Mouse (Mus musculus) midbrain, embryonic 11.5 days (tissue): ENCODE results near the gene Vasp. TPM values are rescaled to one million over a fixed set of nuclear protein-coding genes. Genes with fewer than 3 reads are reported as not detected.

ENCODE experiments used
- ATAC-seq: fragments of 200-750 bp; cut with Nextera tagmentation; 2 replicates; pipeline ENCODE4 v1.8.0; 2017; ENCODE audit warnings: moderate TSS enrichment, moderate library complexity; ENCODE audit not compliant: low FRiP score
- DNase-seq: peaks from one replicate; pipeline ENCODE4 v3.0.0; 2015; ENCODE audit warnings: low spot score; ENCODE audit errors: missing footprints
- H3K27ac ChIP-seq: fragments of 300-500 bp; sonication (generic); 2 replicates; pipeline ENCODE4 v1.5.1; 2014; ENCODE audit warnings: low read depth, low read length
- H3K27me3 ChIP-seq: fragments of 300-500 bp; sonication (generic); 2 replicates; pipeline ENCODE4 v1.6.1; 2014; ENCODE audit warnings: mild to moderate bottlenecking, low read length, moderate library complexity, mixed read lengths; ENCODE audit not compliant: control insufficient read depth, insufficient read depth
- H3K36me3 ChIP-seq: fragments of 300-500 bp; sonication (generic); 2 replicates; pipeline ENCODE4 v1.6.1; 2014; ENCODE audit warnings: mild to moderate bottlenecking, low read length, moderate library complexity, mixed read lengths; ENCODE audit not compliant: control insufficient read depth, insufficient read depth
- H3K4me1 ChIP-seq: fragments of 300-500 bp; sonication (generic); 2 replicates; pipeline ENCODE4 v1.6.1; 2014; ENCODE audit warnings: low read length; ENCODE audit not compliant: control insufficient read depth, insufficient read depth
- H3K4me2 ChIP-seq: fragments of 300-500 bp; sonication (generic); 2 replicates; pipeline ENCODE4 v1.6.1; 2014; ENCODE audit warnings: mild to moderate bottlenecking, moderate library complexity
- H3K4me3 ChIP-seq: fragments of 300-500 bp; sonication (generic); 2 replicates; pipeline ENCODE4 v1.5.1; 2014; ENCODE audit warnings: low read depth, low read length
- H3K9ac ChIP-seq: fragments of 300-500 bp; sonication (generic); 2 replicates; pipeline ENCODE4 v1.6.1; 2014; ENCODE audit warnings: low read length
- H3K9me3 ChIP-seq: fragments of 300-500 bp; sonication (generic); 2 replicates; pipeline ENCODE4 v1.6.1; 2016; ENCODE audit warnings: low read length; ENCODE audit not compliant: control insufficient read depth
- WGBS: fragments of 180-500 bp; shearing (Covaris S2); extraction: QIAGEN DNeasy Blood & Tissue Kit; methylation state at CpG from one replicate; pipeline ENCODE4 v1.1.7; 2014; 5-methylcytosine and 5-hydroxymethylcytosine counted together
- polyA plus RNA-seq: library from polyadenylated mRNA; unstranded; fragments of >200 nt; fragmentation: Nextera tagmentation; extraction: Ambion mirVana; gene quantifications from 2 replicates; pipeline ENCODE4 v1.2.1, GENCODE M21; 2014

Gene Vasp
- polyA plus RNA-seq, 1 experiment from 2014 or later, result 46.0 TPM

DNA sequence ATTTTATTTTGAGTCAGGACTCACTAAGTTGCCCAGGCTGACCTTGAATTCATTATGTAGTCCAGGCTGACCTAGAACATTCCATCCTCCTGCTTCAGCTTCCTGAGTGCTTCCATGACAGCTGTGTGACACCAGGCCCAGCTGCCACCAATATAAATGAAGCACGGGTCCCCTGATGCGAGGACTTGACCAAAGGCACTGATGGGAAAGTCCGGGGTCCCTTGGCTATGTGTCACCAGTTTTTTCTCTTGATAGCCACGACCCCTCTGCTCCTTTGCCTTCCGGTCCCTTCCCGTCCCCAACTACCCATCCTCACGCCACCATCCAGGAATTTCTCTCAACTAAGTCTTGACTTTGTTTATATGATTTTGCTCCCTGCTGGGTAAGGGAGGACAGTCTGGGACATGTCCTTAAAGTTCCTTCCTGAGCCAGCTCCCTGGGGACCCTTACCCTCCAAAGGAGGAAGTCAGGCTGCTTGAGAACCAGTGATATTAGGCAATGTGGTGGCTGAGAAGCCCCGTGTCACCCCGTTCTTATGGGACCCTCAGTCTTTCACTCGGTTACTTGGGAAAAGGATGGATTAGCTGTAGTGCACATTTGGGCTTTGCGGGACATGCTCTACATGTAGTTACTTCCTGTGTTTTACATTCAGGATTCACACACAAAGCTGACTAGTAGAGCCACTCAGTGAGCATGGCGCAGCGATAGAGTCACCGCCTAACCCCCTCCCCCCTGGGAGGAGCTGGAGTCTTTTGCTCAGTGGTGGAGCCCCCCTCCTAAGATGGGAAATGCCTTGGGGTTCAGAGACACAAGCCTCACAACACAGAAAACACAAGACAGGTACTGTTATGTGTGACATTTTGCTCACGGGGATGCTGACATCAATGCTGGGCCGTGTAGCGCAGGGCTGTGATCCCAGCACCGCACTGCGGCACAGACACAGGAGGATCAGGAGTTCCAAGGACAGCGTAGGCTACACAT is 44.5 kb downstream of the Vasp start:
- no peaks in the 10 kb centered on the region for H3K27me3 ChIP-seq
- peak overlapping the region; percentile 45 for H3K27ac ChIP-seq
- H3K4me2 ChIP-seq, result peak overlapping the region; percentile 78
- peaks cover 15% of the 10 kb centered on the region for H3K4me1 ChIP-seq
- WGBS, result 21% methylated on average over 20 of the region's 20 CpGs
- ATAC-seq (peak; percentile 40), DNase-seq (peak; percentile 91)
- no peaks in the 10 kb centered on the region for H3K36me3 ChIP-seq
- peak overlapping the region; percentile 60 for H3K9ac ChIP-seq
- peak overlapping the region; percentile 60 for H3K4me3 ChIP-seq
- no peaks in the 10 kb centered on the region for H3K9me3 ChIP-seq

DNA sequence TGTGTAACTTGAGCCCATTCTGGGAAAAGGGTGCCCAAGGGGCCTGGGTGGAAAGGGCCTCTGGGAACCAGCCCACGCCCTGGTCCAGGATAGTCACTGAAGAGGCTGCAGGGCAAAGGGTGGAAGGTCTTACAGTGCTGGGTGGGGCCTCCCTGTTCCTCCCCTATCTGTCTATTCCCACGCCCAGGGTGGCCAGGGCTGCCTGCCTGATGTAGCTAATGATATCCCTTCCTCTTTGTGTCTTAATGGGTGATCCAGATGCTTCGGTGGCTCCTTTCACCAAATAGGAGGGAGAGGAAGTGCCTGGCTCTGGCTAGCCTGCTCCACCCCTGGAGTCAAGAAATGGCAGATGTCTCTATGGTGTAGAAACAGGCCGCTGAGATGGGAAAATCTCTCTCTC is 46.7 kb downstream of the Vasp start:
- Histone ChIP-seq H3K4me1 (peaks cover 15% of the 10 kb centered on the region), H3K4me3 (no peak overlapping the region), H3K27ac (no peak overlapping the region), H3K27me3 (no peaks in the 10 kb centered on the region), H3K9me3 (no peaks in the 10 kb centered on the region), H3K4me2 (no peak overlapping the region), H3K9ac (no peak overlapping the region), H3K36me3 (no peaks in the 10 kb centered on the region)
- DNase-seq (no peak), ATAC-seq (no peak)
- 78% methylated on average over 4 of the region's 4 CpGs for whole genome bisulfite sequencing

DNA sequence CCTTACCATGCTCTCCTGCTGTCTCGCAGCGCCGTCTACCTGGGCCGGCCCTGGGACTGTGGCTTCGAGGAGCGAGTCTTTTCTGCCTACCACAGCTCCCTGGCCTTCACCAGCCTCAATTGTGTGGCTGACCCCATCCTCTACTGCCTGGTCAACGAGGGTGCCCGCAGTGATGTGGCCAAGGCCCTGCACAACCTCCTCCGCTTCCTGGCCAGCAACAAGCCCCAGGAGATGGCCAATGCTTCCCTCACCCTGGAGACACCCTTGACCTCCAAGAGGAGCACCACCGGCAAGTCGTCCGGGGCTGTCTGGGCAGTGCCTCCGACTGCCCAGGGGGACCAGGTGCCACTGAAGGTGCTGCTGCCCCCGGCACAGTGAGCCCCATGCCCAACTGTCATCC is 48.7 kb downstream of the Vasp start:
- 89% methylated on average over 14 of the region's 14 CpGs for WGBS
- no peaks in the 10 kb centered on the region for H3K36me3 ChIP-seq
- DNase-seq (no peak), ATAC-seq (no peak)
- H3K4me2 ChIP-seq, result no peak overlapping the region
- H3K27ac ChIP-seq, result no peak overlapping the region
- H3K9ac ChIP-seq, result no peak overlapping the region
- H3K4me1 ChIP-seq, result peaks cover 9% of the 10 kb centered on the region
- H3K27me3 ChIP-seq, result no peaks in the 10 kb centered on the region
- no peaks in the 10 kb centered on the region for H3K9me3 ChIP-seq
- H3K4me3 ChIP-seq, result no peak overlapping the region

DNA sequence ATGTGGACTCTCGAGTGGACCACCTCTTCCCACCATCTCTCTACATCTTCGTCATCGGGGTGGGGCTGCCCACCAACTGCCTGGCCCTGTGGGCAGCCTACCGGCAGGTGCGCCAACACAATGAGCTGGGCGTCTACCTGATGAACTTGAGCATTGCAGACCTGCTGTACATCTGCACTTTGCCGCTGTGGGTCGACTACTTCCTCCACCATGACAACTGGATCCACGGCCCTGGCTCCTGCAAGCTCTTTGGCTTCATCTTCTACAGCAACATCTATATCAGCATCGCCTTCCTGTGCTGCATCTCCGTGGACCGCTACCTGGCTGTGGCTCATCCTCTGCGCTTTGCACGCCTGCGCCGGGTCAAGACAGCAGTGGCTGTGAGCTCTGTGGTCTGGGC is 49.4 kb downstream of the Vasp start:
- ATAC-seq, result no peak
- DNase-seq, result no peak
- no peaks in the 10 kb centered on the region for H3K9me3 ChIP-seq
- H3K27ac ChIP-seq, result no peak overlapping the region
- 91% methylated on average over 16 of the region's 16 CpGs for WGBS
- no peak overlapping the region for H3K4me2 ChIP-seq
- H3K36me3 ChIP-seq, result no peaks in the 10 kb centered on the region
- no peak overlapping the region for H3K9ac ChIP-seq
- H3K27me3 ChIP-seq, result no peaks in the 10 kb centered on the region
- peaks cover 6% of the 10 kb centered on the region for H3K4me1 ChIP-seq
- no peak overlapping the region for H3K4me3 ChIP-seq

DNA sequence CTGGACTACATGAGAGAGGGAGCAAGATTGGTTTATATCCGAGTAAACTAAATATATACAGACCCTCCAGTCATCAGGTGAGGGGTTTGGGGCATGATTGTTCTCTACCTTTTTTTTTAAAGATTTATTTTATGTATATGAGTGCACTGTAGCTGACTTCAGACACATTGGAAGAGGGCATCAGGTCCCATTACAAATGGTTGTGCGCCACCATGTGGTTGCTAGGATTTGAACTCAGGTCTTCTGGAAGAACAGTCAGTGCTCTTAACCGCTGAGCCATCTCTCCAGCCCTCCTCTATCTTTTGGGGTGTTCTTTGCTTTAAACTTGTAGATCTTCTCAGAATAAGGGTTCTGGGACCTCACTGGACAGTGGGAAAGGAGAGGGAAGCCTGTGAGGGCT is 51.6 kb downstream of the Vasp start:
- Histone ChIP-seq H3K4me1 (no peaks in the 10 kb centered on the region), H3K4me3 (no peak overlapping the region), H3K36me3 (no peaks in the 10 kb centered on the region), H3K9me3 (no peaks in the 10 kb centered on the region), H3K27ac (no peak overlapping the region), H3K27me3 (no peaks in the 10 kb centered on the region), H3K9ac (no peak overlapping the region), H3K4me2 (no peak overlapping the region)
- 72% methylated on average over 3 of the region's 3 CpGs for WGBS
- ATAC-seq (no peak), DNase-seq (no peak)

DNA sequence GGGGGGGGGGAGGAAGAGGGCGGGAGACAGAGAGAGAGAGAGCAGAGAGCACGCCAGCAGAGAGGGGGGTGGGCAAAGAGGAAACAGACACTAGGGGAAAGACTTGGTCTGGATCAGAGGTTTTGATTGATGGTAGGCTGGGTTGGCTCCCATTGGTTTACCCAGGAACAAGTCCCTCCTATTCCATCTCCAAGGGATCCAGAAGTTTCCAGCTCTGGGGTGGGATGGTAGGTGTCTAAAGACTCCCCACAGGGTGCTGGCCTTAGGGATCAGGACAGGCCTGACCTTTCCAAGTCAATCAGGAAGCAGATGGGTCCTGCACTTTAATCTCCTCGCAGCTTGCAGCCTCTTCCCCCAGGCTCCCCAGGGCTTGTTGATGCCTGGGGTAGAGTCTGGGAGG is 53.7 kb downstream of the Vasp start:
- Histone ChIP-seq H3K9me3 (no peaks in the 10 kb centered on the region), H3K36me3 (no peaks in the 10 kb centered on the region), H3K4me2 (no peak overlapping the region), H3K4me3 (no peak overlapping the region), H3K9ac (no peak overlapping the region), H3K27me3 (no peaks in the 10 kb centered on the region; the same call in 1 of the 2 replicates), H3K27ac (no peak overlapping the region), H3K4me1 (no peaks in the 10 kb centered on the region; the same call in 1 of the 2 replicates)
- DNase-seq, result no peak
- WGBS, result 27% methylated on average over 2 of the region's 3 CpGs
- ATAC-seq, result no peak

DNA sequence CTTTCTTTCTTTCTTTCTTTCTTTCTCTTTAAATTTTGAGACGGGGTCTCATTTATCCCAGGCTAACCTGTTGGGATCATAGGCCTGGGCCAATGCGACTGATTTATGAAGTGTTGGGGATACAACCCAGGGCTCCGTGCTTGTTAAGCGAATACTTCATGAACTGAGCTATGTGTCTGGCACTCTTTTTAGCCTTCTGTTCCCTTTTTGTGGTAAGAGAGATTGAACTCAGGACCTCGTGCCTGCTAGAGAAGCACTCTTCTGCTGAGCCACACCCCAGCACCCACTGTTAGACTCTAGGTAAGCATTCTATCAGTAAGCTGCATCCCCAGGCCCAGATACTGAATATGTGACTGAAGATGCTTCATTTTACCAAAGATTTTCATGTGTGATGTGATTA is 54.1 kb downstream of the Vasp start:
- DNase-seq, result no peak
- no peak for ATAC-seq
- no peak overlapping the region for H3K4me3 ChIP-seq
- H3K36me3 ChIP-seq, result no peaks in the 10 kb centered on the region
- H3K9me3 ChIP-seq, result no peaks in the 10 kb centered on the region
- no peak overlapping the region for H3K27ac ChIP-seq
- H3K27me3 ChIP-seq, result no peaks in the 10 kb centered on the region; the same call in 1 of the 2 replicates
- H3K9ac ChIP-seq, result no peak overlapping the region
- no peak overlapping the region for H3K4me2 ChIP-seq
- 69% methylated on average over 5 of the region's 5 CpGs for WGBS
- H3K4me1 ChIP-seq, result peaks cover under 1% of the 10 kb centered on the region; the same call in 1 of the 2 replicates

DNA sequence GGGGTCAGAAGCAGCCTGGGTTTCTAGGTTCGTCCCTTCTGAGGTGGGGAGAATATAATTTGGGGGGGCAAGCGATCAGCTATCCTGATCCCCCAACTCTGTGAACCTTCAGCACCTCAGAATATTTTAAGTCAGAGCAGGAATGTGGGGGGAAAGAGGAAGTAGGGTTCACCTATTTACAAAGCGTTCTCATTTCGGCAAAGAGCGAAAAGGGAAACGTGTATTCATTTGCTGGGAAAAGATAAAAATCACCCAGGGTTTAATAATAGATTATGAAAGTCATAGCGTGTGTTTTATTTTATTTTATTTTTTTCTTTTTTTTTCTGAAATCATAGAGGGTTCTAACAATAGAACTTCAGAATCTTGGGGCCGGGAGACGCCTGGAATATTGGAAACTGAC is 56.7 kb downstream of the Vasp start:
- Histone ChIP-seq H3K9ac (no peak overlapping the region), H3K9me3 (no peaks in the 10 kb centered on the region), H3K27me3 (peaks cover 2% of the 10 kb centered on the region; the same call in 1 of the 2 replicates), H3K36me3 (no peaks in the 10 kb centered on the region), H3K4me3 (no peak overlapping the region), H3K4me1 (peaks cover 7% of the 10 kb centered on the region; the same call in 1 of the 2 replicates), H3K4me2 (no peak overlapping the region), H3K27ac (no peak overlapping the region)
- DNase-seq (no peak), ATAC-seq (no peak)
- WGBS, result 71% methylated on average over 9 of the region's 9 CpGs

DNA sequence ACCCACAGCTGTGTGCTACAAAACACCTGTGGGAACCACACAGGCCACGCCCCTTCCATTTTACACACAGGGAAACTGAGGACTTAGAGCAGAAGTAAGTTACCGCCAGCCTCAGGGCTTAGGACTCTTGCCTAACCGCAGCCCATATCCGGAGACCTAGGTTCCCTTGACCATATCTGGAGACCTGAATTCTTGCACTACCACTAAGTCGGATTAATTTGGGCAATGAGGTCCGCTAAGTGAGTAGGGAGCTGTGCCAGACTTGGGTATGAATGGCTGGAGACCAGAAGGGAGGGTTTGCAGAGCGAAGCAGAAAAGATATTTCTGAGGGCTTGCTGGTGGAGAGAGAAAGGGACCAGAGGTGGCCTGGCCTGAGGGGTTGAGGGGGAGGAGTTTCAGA is 57.2 kb downstream of the Vasp start:
- no peak overlapping the region for H3K27ac ChIP-seq
- no peaks in the 10 kb centered on the region for H3K9me3 ChIP-seq
- no peak for ATAC-seq
- peaks cover 7% of the 10 kb centered on the region; the same call in 1 of the 2 replicates for H3K4me1 ChIP-seq
- H3K4me2 ChIP-seq, result no peak overlapping the region
- peaks cover 2% of the 10 kb centered on the region; the same call in 1 of the 2 replicates for H3K27me3 ChIP-seq
- 81% methylated on average over 7 of the region's 7 CpGs for WGBS
- no peaks in the 10 kb centered on the region for H3K36me3 ChIP-seq
- no peak overlapping the region for H3K9ac ChIP-seq
- H3K4me3 ChIP-seq, result no peak overlapping the region
- DNase-seq, result no peak
